Mouse (Mus musculus) liver, embryonic 14.5 days (tissue): ENCODE measurements around the gene Tpsb2.

ENCODE experiments used
- CTCF ChIP-seq: IDR thresholded peaks from 2 replicates; pipeline ENCODE4 v1.5.1; 2016; ENCODE audit warnings: antibody characterized with exemption, low read depth, control low read depth
- EP300 ChIP-seq: IDR thresholded peaks from 2 replicates; pipeline ENCODE4 v1.6.1; 2016; ENCODE audit warnings: antibody characterized with exemption, low read depth

DNA sequence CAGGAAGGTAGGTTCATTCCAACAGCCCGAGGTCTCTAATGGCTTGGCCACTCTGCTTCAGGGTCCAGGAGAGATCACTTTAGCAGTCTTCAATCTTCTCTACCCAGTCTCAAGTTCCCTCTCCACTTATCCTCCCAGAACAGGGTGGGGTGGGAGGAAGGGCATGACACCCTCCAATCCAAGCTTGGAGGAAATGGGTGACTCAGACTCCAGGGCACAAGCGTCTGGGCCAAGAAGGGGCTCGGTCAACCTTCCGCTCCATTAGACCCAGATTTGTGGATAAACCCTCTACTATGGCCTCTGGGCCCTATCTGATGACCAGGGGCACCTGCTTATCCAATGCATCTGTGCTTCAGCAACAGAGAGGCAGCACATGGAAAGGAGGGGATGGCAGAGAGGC lies 20.6 kb upstream of the Tpsb2 start, which contains the start of gene Tpsab1:
- TF ChIP-seq CTCF (no peak), EP300 (no peak)
